Mouse (Mus musculus): Measurements from ENCODE around the gene Vamp2. TPM values are rescaled to one million over a fixed set of nuclear protein-coding genes. Genes with fewer than 3 reads are reported as not detected.

The Vamp2 gene
- polyA plus RNA-seq, 1 experiment from 2014 or later: 124 TPM

GRCm38 (mm10) chr11:69135361-69135760 lies 47.1 kb downstream of the Vamp2 start:
- ATAC-seq: no peak
- no peak overlapping the region for H3K27ac ChIP-seq (ENCODE audit: low read depth, low read length)
- H3K9me3 ChIP-seq (replicated peaks; ENCODE audit: control insufficient read depth, low read length): no peaks in the 10 kb centered on the region
- H3K4me2 ChIP-seq (ENCODE audit: low read length): no peak overlapping the region
- H3K27me3 ChIP-seq (replicated peaks; ENCODE audit: control insufficient read depth, insufficient read depth, low read length): no peaks in the 10 kb centered on the region
- no peak overlapping the region for H3K9ac ChIP-seq (ENCODE audit: low read length)
- no peak for DNase-seq (ENCODE audit: low spot score)
- no peaks in the 10 kb centered on the region for H3K36me3 ChIP-seq (ENCODE audit: control insufficient read depth, insufficient read depth, low read length)
- H3K4me3 ChIP-seq (ENCODE audit: low read depth, low read length): no peak overlapping the region
- 93% methylated on average over 6 of the region's 6 CpGs for WGBS
- H3K4me1 ChIP-seq (ENCODE audit: control insufficient read depth, insufficient read depth, low read length): no peaks in the 10 kb centered on the region

Other genes with a start within 250 kb of the Vamp2 start
- 70.0 and 80.2 TPM in 2 replicates for gene Ndel1, start 216.6 kb upstream of the Vamp2 start, polyA plus RNA-seq (2014; fragmentation: Nextera tagmentation; extraction: Ambion mirVana)
- gene Rnf222, start 199.9 kb upstream of the Vamp2 start, polyA plus RNA-seq (2014; fragmentation: Nextera tagmentation; extraction: Ambion mirVana): not detected in 2 replicates
- gene Rpl26, start 186.9 kb upstream of the Vamp2 start, polyA plus RNA-seq (2014; fragmentation: Nextera tagmentation; extraction: Ambion mirVana): 673 and 871 TPM in 2 replicates
- gene Odf4, start 161.4 kb upstream of the Vamp2 start, polyA plus RNA-seq (2014; fragmentation: Nextera tagmentation; extraction: Ambion mirVana): 0.23 TPM in 1 of 2 replicates, not detected in the other
- 5.8 and 6.3 TPM in 2 replicates for gene Arhgef15, start 131.0 kb upstream of the Vamp2 start, polyA plus RNA-seq (2014; fragmentation: Nextera tagmentation; extraction: Ambion mirVana)
- gene Slc25a35, start 120.4 kb upstream of the Vamp2 start, polyA plus RNA-seq (2014; fragmentation: Nextera tagmentation; extraction: Ambion mirVana): 0.75 and 1.2 TPM in 2 replicates
- gene Rangrf, start 113.3 kb upstream of the Vamp2 start, polyA plus RNA-seq (2014; fragmentation: Nextera tagmentation; extraction: Ambion mirVana): 35.2 and 43.5 TPM in 2 replicates
- 14.1 and 15.6 TPM in 2 replicates for gene Pfas, start 80.0 kb upstream of the Vamp2 start, polyA plus RNA-seq (2014; fragmentation: Nextera tagmentation; extraction: Ambion mirVana)
- 43.4 and 56.1 TPM in 2 replicates for gene Ctc1, start 72.6 kb upstream of the Vamp2 start, polyA plus RNA-seq (2014; fragmentation: Nextera tagmentation; extraction: Ambion mirVana)
- gene Aurkb, start 42.8 kb upstream of the Vamp2 start, polyA plus RNA-seq (2014; fragmentation: Nextera tagmentation; extraction: Ambion mirVana): 69.2 and 74.0 TPM in 2 replicates
- gene Borcs6, start 28.8 kb upstream of the Vamp2 start, polyA plus RNA-seq (2014; fragmentation: Nextera tagmentation; extraction: Ambion mirVana): 10.7 and 13.9 TPM in 2 replicates
- 45.2 and 49.6 TPM in 2 replicates for gene Tmem107, start 17.7 kb upstream of the Vamp2 start, polyA plus RNA-seq (2014; fragmentation: Nextera tagmentation; extraction: Ambion mirVana)
- 6.8 and 11.6 TPM in 2 replicates for gene Per1, start 6.7 kb downstream of the Vamp2 start, polyA plus RNA-seq (2014; fragmentation: Nextera tagmentation; extraction: Ambion mirVana)
- 0.23 and 0.24 TPM in 2 replicates for gene Hes7, start 31.9 kb downstream of the Vamp2 start, polyA plus RNA-seq (2014; fragmentation: Nextera tagmentation; extraction: Ambion mirVana)
- 0.14 TPM in 2 replicates for gene 9130213A22Rik, start 34.1 kb downstream of the Vamp2 start, polyA plus RNA-seq (2014; fragmentation: Nextera tagmentation; extraction: Ambion mirVana)
- gene Aloxe3, start 37.4 kb downstream of the Vamp2 start, polyA plus RNA-seq (2014; fragmentation: Nextera tagmentation; extraction: Ambion mirVana): 0.94 and 2.1 TPM in 2 replicates
- 0.15 TPM in 1 of 2 replicates, not detected in the other for gene Alox12b, start 68.5 kb downstream of the Vamp2 start, polyA plus RNA-seq (2014; fragmentation: Nextera tagmentation; extraction: Ambion mirVana)
- gene Alox8, start 109.4 kb downstream of the Vamp2 start, polyA plus RNA-seq (2014; fragmentation: Nextera tagmentation; extraction: Ambion mirVana): 0.08 TPM in 1 of 2 replicates, not detected in the other
- 0.35 and 0.41 TPM in 2 replicates for gene Gucy2e, start 148.5 kb downstream of the Vamp2 start, polyA plus RNA-seq (2014; fragmentation: Nextera tagmentation; extraction: Ambion mirVana)
- gene Cntrob, start 235.3 kb downstream of the Vamp2 start, polyA plus RNA-seq (2014; fragmentation: Nextera tagmentation; extraction: Ambion mirVana): 13.9 and 18.9 TPM in 2 replicates
- 188 and 243 TPM in 2 replicates for gene Trappc1, start 235.5 kb downstream of the Vamp2 start, polyA plus RNA-seq (2014; fragmentation: Nextera tagmentation; extraction: Ambion mirVana)
- gene Kcnab3, start 237.8 kb downstream of the Vamp2 start, polyA plus RNA-seq (2014; fragmentation: Nextera tagmentation; extraction: Ambion mirVana): 3.3 and 3.9 TPM in 2 replicates

Measured in forebrain, embryonic 14.5 days (tissue).